Mouse (Mus musculus): ENCODE results near the gene Kcnq4.
A peak's percentile ranks its signal among the peaks of the same experiment; 100 is the strongest.

Gene Kcnq4

GRCm38 (mm10) chr4:120725516-120726090 is 22.8 kb downstream of the Kcnq4 start:
- DNase-seq (ENCODE audit: low spot score): no peak

DNA sequence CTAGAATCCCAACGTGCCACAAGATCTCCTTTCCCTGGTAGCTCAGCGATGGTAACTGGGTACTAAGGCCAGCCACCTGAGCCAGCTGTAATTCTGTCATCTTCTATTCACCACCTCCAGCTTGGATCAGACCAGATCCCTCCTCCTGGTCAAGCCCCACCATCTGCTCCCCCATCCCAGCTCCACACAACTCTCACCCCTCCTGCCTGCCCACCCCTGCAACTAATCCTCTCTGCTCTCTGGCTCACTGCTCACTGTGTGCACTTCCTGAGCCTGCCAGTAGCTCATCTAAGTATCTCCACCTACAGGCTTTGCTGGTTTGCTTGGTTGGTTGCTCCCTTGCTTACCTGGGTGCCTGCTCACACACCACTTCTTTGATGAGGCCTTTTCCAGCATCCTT is 26.8 kb downstream of the Kcnq4 start:
- no peak for DNase-seq (ENCODE audit: low spot score)

DNA sequence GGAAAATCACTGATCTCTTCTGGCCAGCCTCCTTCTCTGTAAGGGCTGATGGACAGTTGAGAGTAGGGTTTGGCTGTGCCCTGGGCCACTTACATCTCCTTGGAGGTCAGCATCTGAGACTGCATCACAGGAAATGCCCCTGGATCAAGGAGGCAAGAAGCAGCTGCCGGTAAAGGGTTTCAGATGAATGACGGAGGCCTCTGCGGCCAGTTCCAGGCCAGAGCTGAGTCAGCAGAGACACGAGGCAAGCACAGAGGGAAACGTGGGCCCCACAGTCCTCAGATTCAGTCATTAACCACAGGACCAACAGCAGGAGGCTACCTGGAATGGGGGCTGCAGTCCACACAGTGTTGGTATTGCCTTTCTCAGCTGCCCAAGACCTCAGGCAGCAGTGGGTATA is 29.3 kb downstream of the Kcnq4 start:
- no peak for DNase-seq (ENCODE audit: low spot score)

GRCm38 (mm10) chr4:120717591-120717990 is 30.8 kb downstream of the Kcnq4 start:
- DNase-seq (ENCODE audit: low spot score): no peak

- DNase-seq (ENCODE audit: low spot score): no peak
Measured at GRCm38 (mm10) chr4:120716765-120717164, 31.6 kb downstream of the Kcnq4 start.

DNA sequence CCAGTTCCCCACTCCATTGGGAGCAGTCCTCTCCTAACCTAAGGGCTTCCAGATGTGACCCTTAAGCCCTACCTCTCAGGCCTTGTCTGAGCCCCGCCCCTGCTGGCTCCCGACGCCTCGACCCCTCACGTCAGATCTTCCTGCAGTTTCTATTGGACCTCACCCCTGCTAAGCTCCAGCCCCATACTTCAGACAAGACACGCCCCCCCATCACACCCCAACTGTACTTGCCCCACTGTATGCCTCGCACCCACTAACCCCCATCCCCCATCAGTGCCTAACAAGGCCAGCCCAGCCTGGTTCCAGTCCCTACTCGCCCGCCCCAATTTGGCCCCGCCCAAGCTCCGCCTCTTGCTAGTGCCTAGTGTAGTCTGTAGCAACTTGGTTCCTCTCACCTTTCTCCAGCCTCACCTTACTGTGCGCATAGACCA is 32.3 kb downstream of the Kcnq4 start:
- peak; percentile 29 for DNase-seq (ENCODE audit: low spot score)

DNA sequence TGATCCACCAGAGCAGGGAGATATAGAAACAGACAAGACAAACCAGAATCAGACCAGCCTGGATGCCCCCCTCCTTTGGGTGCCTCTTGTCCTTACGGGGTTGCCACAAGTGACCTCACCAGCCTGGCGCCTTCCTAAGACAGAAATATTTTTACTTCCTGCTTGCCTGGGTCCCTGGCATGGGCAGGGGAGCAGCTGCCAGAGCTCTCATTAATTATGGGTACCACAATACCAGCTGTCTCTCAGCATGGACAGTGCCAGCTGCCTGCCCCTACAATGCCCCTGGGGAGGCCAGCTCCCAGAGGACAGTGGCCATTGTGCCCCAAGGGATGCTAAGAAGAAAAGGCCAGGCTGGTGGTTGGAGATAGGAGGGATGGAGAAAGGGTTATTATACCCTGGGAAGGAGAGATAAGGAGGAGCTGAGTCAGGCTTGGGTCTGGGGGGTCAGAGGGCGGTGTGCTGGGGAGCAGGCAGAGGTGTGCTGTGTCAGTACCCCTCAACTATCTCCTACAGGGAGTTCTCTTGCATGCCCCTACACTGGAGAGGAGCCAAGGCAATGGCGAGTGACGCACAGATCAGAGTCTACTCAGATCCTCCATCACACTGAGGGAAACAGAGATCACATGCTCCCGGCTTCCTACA is 34.4 kb downstream of the Kcnq4 start:
- DNase-seq (ENCODE audit: low spot score): no peak

DNA sequence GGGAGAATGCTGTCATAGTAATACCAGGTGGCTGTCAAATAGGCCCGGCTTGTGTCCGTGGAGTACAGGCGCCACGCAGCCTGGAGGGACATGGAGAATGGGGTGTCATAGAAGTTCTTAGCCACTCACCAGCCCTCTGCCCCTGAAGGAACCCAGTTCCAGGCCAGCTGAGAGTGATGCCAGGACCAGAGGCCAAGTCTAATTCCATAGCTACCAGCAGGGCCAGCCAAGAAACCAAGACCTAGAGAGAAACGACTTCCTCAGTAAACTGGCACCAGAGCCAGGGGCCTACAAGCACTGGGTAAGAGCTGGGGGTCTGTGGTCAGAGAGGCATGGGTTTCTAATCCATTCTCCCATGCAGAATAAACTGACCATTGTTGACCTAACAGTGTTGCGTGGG is 35.4 kb downstream of the Kcnq4 start:
- DNase-seq (ENCODE audit: low spot score): no peak

GRCm38 (mm10) chr4:120712236-120712635 is 36.2 kb downstream of the Kcnq4 start:
- no peak for DNase-seq (ENCODE audit: low spot score)

- no peak for DNase-seq (ENCODE audit: low spot score)
Measured at GRCm38 (mm10) chr4:120702511-120702910, 45.9 kb downstream of the Kcnq4 start.

DNA sequence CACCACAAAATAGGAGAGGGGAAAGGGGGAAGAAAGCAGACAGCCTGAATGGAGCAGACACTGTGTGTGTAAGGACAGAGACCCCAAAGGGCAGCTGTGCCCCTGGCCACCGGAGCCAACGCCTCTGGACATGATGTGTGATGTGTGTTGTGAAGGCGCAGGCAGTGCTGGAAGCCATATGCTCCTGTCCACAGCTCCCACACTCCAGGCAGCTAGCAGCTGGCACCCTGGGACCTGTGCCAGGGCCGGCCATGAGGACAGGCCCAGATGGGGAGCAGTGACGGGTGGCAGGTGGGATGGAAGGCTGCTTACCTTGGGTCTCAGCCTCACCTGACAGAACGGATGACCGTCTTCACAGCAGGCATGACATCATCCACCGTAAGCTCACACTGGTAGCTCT is 46.4 kb downstream of the Kcnq4 start:
- DNase-seq (ENCODE audit: low spot score): no peak

GRCm38 (mm10) chr4:120701180-120701579 is 47.2 kb downstream of the Kcnq4 start:
- DNase-seq (ENCODE audit: low spot score): no peak

DNA sequence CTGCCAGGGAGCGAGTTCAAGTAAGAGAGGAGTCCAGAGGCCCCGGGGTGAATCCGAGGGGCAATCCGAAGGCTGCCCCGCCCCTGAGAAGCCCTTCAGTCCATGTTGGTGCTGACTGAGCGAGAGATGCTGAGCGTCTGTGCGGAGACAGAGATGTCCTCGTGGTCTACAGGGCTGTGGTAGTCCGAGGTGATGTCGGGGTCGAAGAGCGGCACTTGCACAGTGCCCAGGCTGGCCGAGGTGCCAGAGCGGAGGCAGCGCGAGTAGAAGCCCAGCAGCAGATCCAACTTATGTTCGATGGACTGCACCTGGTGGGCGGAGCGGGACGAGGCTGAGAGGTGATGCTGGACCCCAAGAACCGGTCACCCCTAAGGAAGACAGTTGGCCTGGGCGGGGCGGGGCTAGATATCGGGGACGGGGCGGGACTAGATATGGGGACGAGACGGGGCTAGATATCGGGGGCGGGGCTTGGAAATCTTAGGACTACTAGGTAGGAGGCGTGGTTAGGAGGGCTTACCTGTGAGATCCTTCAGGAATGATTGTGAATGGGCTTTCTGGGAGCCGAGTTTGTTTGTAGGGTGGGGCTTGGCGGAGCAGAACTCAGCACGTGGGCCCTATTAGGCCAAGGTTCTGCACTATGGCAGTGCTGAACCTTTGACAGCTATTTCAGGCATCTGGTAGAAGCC is 50.5 kb downstream of the Kcnq4 start:
- no peak for DNase-seq (ENCODE audit: low spot score)

DNA sequence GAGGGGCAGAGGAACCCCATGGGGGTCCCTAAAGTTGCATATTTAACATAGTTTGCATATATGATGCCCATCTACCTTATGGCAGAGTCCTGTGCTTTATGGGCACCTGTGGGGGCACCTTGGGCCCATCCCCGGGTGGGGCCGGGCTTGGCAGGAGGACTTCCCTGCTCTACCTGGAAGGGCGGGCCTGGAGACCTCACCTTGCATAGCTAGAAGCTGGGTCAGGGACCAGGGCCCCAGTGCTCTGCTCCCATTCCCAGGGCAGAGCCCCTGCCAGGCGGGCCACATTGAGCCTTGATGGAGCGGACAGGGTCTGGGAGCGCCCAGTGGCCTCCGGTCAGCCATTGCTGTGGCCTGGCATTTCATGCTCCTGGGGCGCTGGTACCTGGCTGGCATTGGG is 51.1 kb downstream of the Kcnq4 start:
- DNase-seq (ENCODE audit: low spot score): no peak

- DNase-seq (ENCODE audit: low spot score): no peak
Measured at GRCm38 (mm10) chr4:120692717-120693116, 55.7 kb downstream of the Kcnq4 start.

- DNase-seq (ENCODE audit: low spot score): no peak
Measured at GRCm38 (mm10) chr4:120689317-120689716, 59.1 kb downstream of the Kcnq4 start.

DNA sequence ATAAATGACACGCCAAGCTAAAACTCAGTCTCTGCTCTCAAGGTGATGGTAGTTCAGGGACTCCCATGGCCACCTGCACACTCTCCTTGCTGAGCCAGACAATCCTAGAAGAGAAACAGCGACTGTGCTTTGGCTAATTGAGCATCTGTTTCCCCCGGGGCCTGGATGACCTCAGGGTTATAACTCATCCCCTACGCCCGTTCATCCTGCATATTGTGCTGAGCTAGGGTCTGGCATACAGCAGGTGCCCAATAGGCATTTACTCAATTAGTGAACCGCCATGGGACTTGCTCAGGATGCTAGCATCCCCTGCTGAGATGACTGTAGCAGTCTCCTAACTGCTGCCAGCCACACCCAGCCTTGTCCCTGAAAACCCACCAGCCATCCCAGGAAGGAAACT is 61.1 kb downstream of the Kcnq4 start:
- no peak for DNase-seq (ENCODE audit: low spot score)

DNA sequence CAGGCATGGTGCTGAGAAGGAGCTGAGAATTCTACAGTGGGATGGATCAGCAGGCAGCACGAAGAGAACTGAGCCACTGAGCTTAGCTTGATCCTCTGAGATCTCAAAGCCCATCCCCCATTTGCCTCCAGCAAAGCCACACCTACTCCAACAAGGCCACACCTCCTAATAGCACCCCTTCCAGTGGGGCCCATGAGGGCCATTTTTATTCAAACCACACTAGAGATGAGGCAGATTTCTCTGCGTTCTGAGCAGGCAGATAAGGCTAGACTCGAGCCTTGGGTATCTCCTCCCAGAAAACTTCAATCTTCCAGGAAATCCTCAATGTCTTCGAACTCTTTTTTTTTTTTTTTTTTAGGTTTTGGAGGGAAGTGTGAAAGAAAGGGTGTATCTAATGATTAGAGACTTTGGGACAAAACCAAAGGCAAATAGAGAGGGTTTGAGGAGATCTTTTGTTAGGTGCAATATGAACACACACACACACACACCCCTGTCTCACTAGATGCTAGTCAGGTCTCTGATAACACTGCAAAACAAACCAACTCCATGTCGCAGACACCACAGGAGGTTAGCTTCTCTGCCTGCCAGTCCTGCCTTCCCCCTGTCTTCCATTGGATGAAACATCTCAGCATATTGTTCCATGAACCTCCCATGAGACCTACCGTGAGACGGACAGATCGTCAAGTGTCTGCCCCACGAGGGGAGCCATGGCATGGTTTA is 65.0 kb downstream of the Kcnq4 start:
- no peak for DNase-seq (ENCODE audit: low spot score)

DNA sequence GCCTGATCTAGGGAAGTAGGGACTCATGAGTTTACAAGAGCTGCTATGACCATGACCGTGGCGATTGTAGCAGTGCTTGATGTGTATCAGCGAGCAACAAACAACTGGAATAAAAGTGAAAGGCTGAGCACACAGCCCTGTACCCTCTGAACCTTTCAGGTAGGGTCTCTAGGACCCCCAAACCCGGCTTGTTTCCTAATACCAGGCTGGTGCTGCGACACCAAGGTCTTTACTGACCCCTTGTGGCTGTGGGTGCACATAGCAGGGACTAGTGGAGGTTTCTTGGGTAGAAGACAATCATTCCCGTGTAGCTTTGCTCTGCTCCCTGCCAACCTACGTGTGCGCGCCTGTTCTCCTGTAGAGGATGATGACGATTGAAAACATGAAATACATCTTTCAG is 66.2 kb downstream of the Kcnq4 start:
- DNase-seq (ENCODE audit: low spot score): peak; percentile 49

GRCm38 (mm10) chr4:120680953-120681352 is 67.5 kb downstream of the Kcnq4 start:
- peak; percentile 9 for DNase-seq (ENCODE audit: low spot score)

GRCm38 (mm10) chr4:120675640-120676039 is 72.8 kb downstream of the Kcnq4 start:
- no peak for DNase-seq (ENCODE audit: low spot score)

GRCm38 (mm10) chr4:120674775-120675451 is 73.5 kb downstream of the Kcnq4 start:
- no peak for DNase-seq (ENCODE audit: low spot score)

Data from T-cell, adult 2 months (primary cell).